8 mouse cellular contexts compared by ENCODE assay signal in genomic region chr16:31429471-31430155, GRCm38 (mm10). TPM values are rescaled to one million over a fixed set of nuclear protein-coding genes. Genes with fewer than 3 reads are reported as not detected.
DNase-seq lines count a peak whose midpoint lies in the region; ATAC-seq and TF ChIP-seq lines count a peak whose summit lies in the region.

No protein-coding gene starts in this region.

- under 1% methylated on average over 49 of the region's 49 CpGs for WGBS in forebrain, embryonic 14.5 days
- WGBS in liver, embryonic 15.5 days (ENCODE audit: insufficient replicate concordance), result 1% methylated on average over 49 of the region's 49 CpGs
- WGBS in neural tube, embryonic 12.5 days, result under 1% methylated on average over 49 of the region's 49 CpGs
- WGBS in stomach, postnatal 0 days, result under 1% methylated on average over 49 of the region's 49 CpGs

- no peaks in the 10 kb centered on the region for H3K36me3 ChIP-seq in ES-Bruce4 (ENCODE audit: control insufficient read depth, insufficient read depth, low read length, poor library complexity, severe bottlenecking)
- H3K36me3 ChIP-seq in forebrain, embryonic 14.5 days (ENCODE audit: control insufficient read depth, insufficient read depth, low read length), result no peaks in the 10 kb centered on the region
- no peaks in the 10 kb centered on the region for H3K36me3 ChIP-seq in liver, embryonic 15.5 days (replicated peaks)
- no peaks in the 10 kb centered on the region for H3K36me3 ChIP-seq in neural tube, embryonic 12.5 days
- H3K36me3 ChIP-seq in stomach, postnatal 0 days (ENCODE audit: control insufficient read depth, insufficient read depth, low read length), result no peaks in the 10 kb centered on the region

- H3K9me3 ChIP-seq in ES-Bruce4 (replicated peaks; ENCODE audit: control insufficient read depth, insufficient read depth, low read length, poor library complexity, severe bottlenecking), result no peaks in the 10 kb centered on the region
- H3K9me3 ChIP-seq in forebrain, embryonic 14.5 days (replicated peaks; ENCODE audit: control insufficient read depth, low read length), result no peaks in the 10 kb centered on the region
- H3K9me3 ChIP-seq in liver, embryonic 15.5 days (replicated peaks), result no peaks in the 10 kb centered on the region
- no peaks in the 10 kb centered on the region for H3K9me3 ChIP-seq in neural tube, embryonic 12.5 days
- H3K9me3 ChIP-seq in stomach, postnatal 0 days (ENCODE audit: control insufficient read depth, low read length), result no peaks in the 10 kb centered on the region

- peak; percentile 52 for TF ChIP-seq POLR2A in ES-Bruce4 (IDR thresholded peaks at IDR 0.05; ENCODE audit: insufficient read depth, low read length)

- H3K4me2 ChIP-seq in forebrain, embryonic 14.5 days (ENCODE audit: low read length), result peak overlapping the region; percentile 64
- H3K4me2 ChIP-seq in liver, embryonic 15.5 days, result peak overlapping the region; percentile 96
- H3K4me2 ChIP-seq in neural tube, embryonic 12.5 days (replicated peaks), result peak overlapping the region; percentile 67
- H3K4me2 ChIP-seq in stomach, postnatal 0 days (replicated peaks; ENCODE audit: low read depth), result peak overlapping the region; percentile 95

- H3K4me3 ChIP-seq in ES-Bruce4 (ENCODE audit: low read depth, low read length), result peak overlapping the region; percentile 96
- H3K4me3 ChIP-seq in forebrain, embryonic 14.5 days (ENCODE audit: low read depth, low read length), result peak overlapping the region; percentile 77
- H3K4me3 ChIP-seq in liver, embryonic 15.5 days (replicated peaks), result peak overlapping the region; percentile 62
- H3K4me3 ChIP-seq in neural tube, embryonic 12.5 days, result peak overlapping the region; percentile 61
- peak overlapping the region; percentile 61 for H3K4me3 ChIP-seq in stomach, postnatal 0 days (ENCODE audit: low read depth, low read length)

- ATAC-seq in forebrain, embryonic 14.5 days, result peak; percentile 97
- peak; percentile 84 for ATAC-seq in liver, embryonic 15.5 days (ENCODE audit: insufficient read depth)
- peak; percentile 97 for ATAC-seq in neural tube, embryonic 12.5 days (ENCODE audit: low FRiP score, low read depth)
- peak; percentile 96 for ATAC-seq in stomach, postnatal 0 days (ENCODE audit: low FRiP score, low TSS enrichment)

- peak overlapping the region; percentile 41; the same call in 1 of the 2 replicates for H3K9ac ChIP-seq in ES-Bruce4 (ENCODE audit: low read depth, poor library complexity, severe bottlenecking)
- H3K9ac ChIP-seq in forebrain, embryonic 14.5 days (ENCODE audit: low read length), result peak overlapping the region; percentile 86
- H3K9ac ChIP-seq in liver, embryonic 15.5 days, result 0 out of 2 replicates have a peak overlapping the region, but pooled peaks have one; percentile 26
- H3K9ac ChIP-seq in neural tube, embryonic 12.5 days, result peak overlapping the region; percentile 81
- H3K9ac ChIP-seq in stomach, postnatal 0 days (ENCODE audit: low read length), result peak overlapping the region; percentile 75

- peak; percentile 98 for DNase-seq in cerebellum, adult 11-12 months
- DNase-seq in forebrain, embryonic 14.5 days (ENCODE audit: low spot score), result peak; percentile 98
- DNase-seq in heart, postnatal 10 days, result peak; percentile 91 to 92
- peak; percentile 90 to 94 for DNase-seq in kidney, postnatal 4 days
- peak; percentile 94 for DNase-seq in stomach, postnatal 0 days (ENCODE audit: low spot score)

- no peak for TF ChIP-seq EP300 in ES-Bruce4 (IDR thresholded peaks at IDR 0.05; ENCODE audit: insufficient read depth, low read depth, low read length)
- no peak for TF ChIP-seq EP300 in stomach, postnatal 0 days (optimal IDR thresholded peaks at IDR 0.05)

- H3K27ac ChIP-seq in ES-Bruce4 (ENCODE audit: insufficient read depth, low read length), result no peak overlapping the region
- peak overlapping the region; percentile 96 for H3K27ac ChIP-seq in forebrain, embryonic 14.5 days (ENCODE audit: low read depth, low read length)
- H3K27ac ChIP-seq in liver, embryonic 15.5 days (replicated peaks), result 0 out of 2 replicates have a peak overlapping the region, but pooled peaks have one; percentile 19
- peak overlapping the region; percentile 92 for H3K27ac ChIP-seq in neural tube, embryonic 12.5 days
- peak overlapping the region; percentile 87 for H3K27ac ChIP-seq in stomach, postnatal 0 days (replicated peaks)

- intact Hi-C loops in heart, postnatal 10 days (cut with DNase I), result no loop called here

- H3K4me1 ChIP-seq in ES-Bruce4 (ENCODE audit: control insufficient read depth, insufficient read depth, low read length), result no peaks in the 10 kb centered on the region
- H3K4me1 ChIP-seq in forebrain, embryonic 14.5 days (ENCODE audit: control insufficient read depth, insufficient read depth, low read length), result peaks cover 21% of the 10 kb centered on the region
- peaks cover 65% of the 10 kb centered on the region for H3K4me1 ChIP-seq in liver, embryonic 15.5 days (replicated peaks)
- H3K4me1 ChIP-seq in neural tube, embryonic 12.5 days, result peaks cover 12% of the 10 kb centered on the region; the same call in 1 of the 2 replicates
- H3K4me1 ChIP-seq in stomach, postnatal 0 days (replicated peaks; ENCODE audit: control insufficient read depth, insufficient read depth), result peaks cover 2% of the 10 kb centered on the region; the same call in 1 of the 2 replicates

- no peaks in the 10 kb centered on the region for H3K27me3 ChIP-seq in ES-Bruce4 (ENCODE audit: control insufficient read depth, insufficient read depth, low read length, poor library complexity, severe bottlenecking)
- H3K27me3 ChIP-seq in forebrain, embryonic 14.5 days (replicated peaks; ENCODE audit: control insufficient read depth, insufficient read depth, low read length), result no peaks in the 10 kb centered on the region
- peaks cover 31% of the 10 kb centered on the region for H3K27me3 ChIP-seq in liver, embryonic 15.5 days
- H3K27me3 ChIP-seq in neural tube, embryonic 12.5 days (replicated peaks), result peaks cover 5% of the 10 kb centered on the region; the same call in 1 of the 2 replicates
- H3K27me3 ChIP-seq in stomach, postnatal 0 days (ENCODE audit: control insufficient read depth, insufficient read depth, low read length), result no peaks in the 10 kb centered on the region

- TF ChIP-seq CTCF in ES-Bruce4 (IDR thresholded peaks at IDR 0.05; ENCODE audit: low read depth, low read length), result no peak
- no peak for TF ChIP-seq CTCF in stomach, postnatal 0 days (IDR thresholded peaks at IDR 0.05; ENCODE audit: low read depth)

RNA-seq across cellular contexts. Expression of gene Bdh1, which starts 7.5 kb away (rescaled TPM):
- polyA plus RNA-seq in ES-Bruce4 (2011; ENCODE audit: insufficient read depth, insufficient read length, low read depth, missing spikeins), result 14.4 and 15.7 TPM in 2 replicates
- polyA plus RNA-seq in forebrain, embryonic 14.5 days (2014; fragmentation: Nextera tagmentation; extraction: Ambion mirVana), result 125 and 139 TPM in 2 replicates
- total RNA-seq in heart, postnatal 10 days (2021), result under 1 TPM; 0.77 TPM
- 71.5 and 84.4 TPM in 2 replicates for polyA plus RNA-seq in liver, embryonic 15.5 days (2015; fragmentation: Nextera tagmentation; extraction: Ambion mirVana)
- polyA plus RNA-seq in neural tube, embryonic 12.5 days (2016; fragmentation: Nextera tagmentation; extraction: Ambion mirVana), result 67.7 and 70.0 TPM in 2 replicates
- 115 and 125 TPM in 2 replicates for polyA plus RNA-seq in stomach, postnatal 0 days (2015; fragmentation: Nextera tagmentation; extraction: Ambion mirVana)

Comparison
In these comparisons a context has a peak if more than half of its experiments do, and no peak if none do; other contexts are left out.
1. H3K9ac ChIP-seq: peak in every context shown above with its lines; median percentile 86 in forebrain, embryonic 14.5 days; 81 in neural tube, embryonic 12.5 days; 75 in stomach, postnatal 0 days; 41 in ES-Bruce4; 26 in liver, embryonic 15.5 days.